Mouse (Mus musculus) B cell, adult (primary cell): ENCODE results near the gene Sh3bp5. TPM values are rescaled to one million over a fixed set of nuclear protein-coding genes. Genes with fewer than 3 reads are reported as not detected.

Experiments
- total RNA-seq: library from RNA; stranded (reverse); gene quantifications from 4 replicates; pipeline ENCODE4 v1.2.4, GENCODE M21; 2023; ENCODE audit not compliant: inconsistent age

Sh3bp5 gene
- 263 to 304 TPM (median 276 TPM) in 4 replicates for total RNA-seq

DNA sequence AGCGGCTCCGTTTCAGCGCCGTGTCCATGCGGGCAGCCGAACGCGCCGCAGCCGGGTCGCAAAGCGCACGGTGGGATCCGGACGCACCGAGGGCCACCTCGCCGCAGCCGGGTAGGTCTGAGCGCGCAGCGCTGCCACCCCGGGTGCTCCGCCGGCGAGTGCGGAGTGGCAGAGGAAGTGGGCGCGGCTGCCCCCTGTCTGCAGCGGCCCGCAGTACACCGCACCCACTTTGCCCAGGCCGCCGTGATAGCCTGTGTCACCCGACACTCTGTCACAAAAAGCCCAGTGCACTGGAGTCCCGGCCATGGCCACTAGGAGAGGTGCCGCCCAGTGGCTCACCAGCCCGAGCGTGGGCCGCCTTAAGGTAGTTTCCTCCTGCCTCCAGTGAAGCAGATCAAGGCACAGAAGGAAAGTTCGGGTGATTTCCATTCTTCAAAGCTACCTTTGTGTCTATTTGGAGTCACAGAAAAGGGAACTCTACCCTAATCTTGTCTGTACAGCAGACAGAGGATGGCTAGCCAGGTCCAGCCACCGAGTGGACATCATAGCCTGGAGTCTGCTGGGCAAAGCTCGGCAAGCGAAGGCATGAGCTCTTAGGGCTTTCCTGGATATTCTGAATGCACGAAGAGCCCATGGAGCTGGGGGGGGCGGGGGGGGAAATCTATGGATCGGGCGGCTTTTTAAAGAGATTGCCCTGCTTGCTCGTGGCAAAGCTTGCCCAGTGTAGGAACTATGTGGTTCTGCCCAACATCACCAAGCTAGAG lies at the start of gene Sh3bp5:
Gene Sh3bp5 (minus strand): TSS at position 149 of the 764 bp plus-strand sequence.

DNA sequence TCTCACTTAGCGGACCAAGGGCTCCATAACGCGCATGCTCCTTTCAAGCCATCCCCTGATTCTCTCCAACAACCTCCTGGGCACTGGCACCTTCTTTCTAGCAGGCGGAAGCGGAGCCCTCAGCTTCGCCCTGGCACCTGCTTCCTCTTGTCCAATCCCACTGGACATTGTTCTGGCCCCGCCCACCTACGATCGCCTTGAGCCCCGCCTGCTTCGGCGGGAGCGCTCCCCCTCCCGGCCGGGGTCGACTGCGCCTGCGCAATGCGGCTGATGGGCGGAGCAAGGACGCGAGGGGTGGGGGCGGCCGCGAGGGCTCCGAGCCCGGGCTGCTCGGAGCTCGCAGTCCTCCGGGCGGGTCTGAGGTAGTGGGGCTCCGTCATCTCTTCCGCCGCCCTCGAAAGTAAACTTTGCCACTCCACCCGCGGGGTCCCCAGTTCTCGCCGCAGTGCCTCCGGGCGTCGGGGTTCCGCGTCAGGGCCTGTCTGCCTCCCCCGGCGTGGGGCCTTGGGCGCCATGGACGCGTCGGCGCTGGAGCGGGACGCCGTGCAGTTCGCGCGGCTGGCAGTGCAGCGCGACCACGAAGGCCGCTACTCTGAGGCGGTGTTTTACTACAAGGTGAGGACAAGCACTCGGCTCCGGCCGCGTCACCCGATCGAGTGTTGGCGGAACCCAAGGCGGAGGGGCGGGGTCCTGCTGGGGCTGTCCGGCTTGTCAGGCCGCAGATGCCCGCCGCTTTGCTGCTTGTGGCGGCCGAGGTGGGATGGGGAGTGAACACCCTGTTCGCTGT lies 99.3 kb downstream of the Sh3bp5 start, which contains the start of gene Capn7:
Gene Capn7 (plus strand): TSS at position 270 of the 787 bp plus-strand sequence.

GRCm38 (mm10) chr14:31323849-31324792 lies 111.8 kb downstream of the Sh3bp5 start, which contains the start of gene Dnah1:
Gene Dnah1 (minus strand): TSS chr14:31323896.

Other genes starting within 250 kb of the Sh3bp5 start
- gene Tnnc1, start 227.8 kb downstream of the Sh3bp5 start, total RNA-seq: not detected in 4 replicates
- 333 to 346 TPM (median 340 TPM) in 4 replicates for gene Nisch, start 219.1 kb downstream of the Sh3bp5 start, total RNA-seq
- gene Sema3g, start 218.2 kb downstream of the Sh3bp5 start, total RNA-seq: 0.16 to 0.21 TPM (median 0.21 TPM) in 3 of 4 replicates, not detected in the other
- 13.3 to 16.2 TPM (median 15.3 TPM) in 4 replicates for gene Phf7, start 184.8 kb downstream of the Sh3bp5 start, total RNA-seq
- 117 to 125 TPM (median 123 TPM) in 4 replicates for gene Bap1, start 184.6 kb downstream of the Sh3bp5 start, total RNA-seq
- 0.15 to 0.36 TPM (median 0.24 TPM) in 4 replicates for gene Dnah1, start 112.2 kb downstream of the Sh3bp5 start, total RNA-seq
- gene Capn7, start 99.4 kb downstream of the Sh3bp5 start, total RNA-seq: 47.8 to 54.0 TPM (median 51.6 TPM) in 4 replicates
- 33.2 to 41.6 TPM (median 35.5 TPM) in 4 replicates for gene Eaf1, start 58.3 kb upstream of the Sh3bp5 start, total RNA-seq
- 35.6 to 43.9 TPM (median 40.2 TPM) in 4 replicates for gene Mettl6, start 59.0 kb upstream of the Sh3bp5 start, total RNA-seq
- 3.6 to 5.0 TPM (median 4.3 TPM) in 4 replicates for gene Colq, start 155.3 kb upstream of the Sh3bp5 start, total RNA-seq
- 0.45 TPM in 1 of 4 replicates, not detected in the others for gene Gm49387, start 204.8 kb upstream of the Sh3bp5 start, total RNA-seq
- 12.0 to 14.3 TPM (median 13.5 TPM) in 4 replicates for gene Btd, start 204.9 kb upstream of the Sh3bp5 start, total RNA-seq
- gene Hacl1, start 205.2 kb upstream of the Sh3bp5 start, total RNA-seq: 6.2 to 12.6 TPM (median 7.8 TPM) in 4 replicates